ENCODE assay signal across 15 mouse cellular contexts in the genomic region with DNA sequence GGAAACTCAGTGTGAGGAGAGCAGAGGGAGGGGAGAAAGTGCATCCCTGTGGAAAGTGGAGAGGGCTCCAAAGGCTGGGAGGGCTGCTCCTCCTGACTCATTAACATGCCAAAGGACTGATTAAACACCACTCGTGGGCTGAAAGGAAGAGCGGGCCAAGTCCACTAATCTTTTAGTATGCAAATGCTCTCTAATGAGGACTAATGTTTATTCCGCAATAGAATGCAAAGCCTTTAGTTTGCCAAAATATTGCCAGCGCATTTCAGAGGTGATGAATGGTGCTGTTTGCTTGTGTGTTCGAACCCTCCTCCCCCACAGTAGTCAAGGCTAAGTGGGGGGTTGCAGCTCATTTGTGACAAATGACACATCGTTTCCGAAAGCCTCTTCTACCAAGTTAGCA.
A peak's percentile ranks its signal among the peaks of the same experiment; 100 is the strongest.
DNase-seq lines count a peak whose midpoint lies in the region; ATAC-seq and TF ChIP-seq lines count a peak whose summit lies in the region.
"Had no signal": no experiment of that assay in that cellular context is flagged by ENCODE, and none has a peak within 500 bp of the region (broad histone marks: within the 10 kb centered on the region; RNA-seq: fewer than 3 reads in every experiment).

No protein-coding gene starts in this region.

- intact Hi-C loops in left cerebral cortex, postnatal 10 days (cut with DNase I), result no loop called here

- no peaks in the 10 kb centered on the region for H3K79me2 ChIP-seq in CH12.LX (replicated peaks; ENCODE audit: control insufficient read depth, extremely low read depth, insufficient read depth, poor library complexity, severe bottlenecking)

- no peaks in the 10 kb centered on the region for H3K9me3 ChIP-seq in forebrain, embryonic 11.5 days (ENCODE audit: control insufficient read depth, low read length)
- no peaks in the 10 kb centered on the region for H3K9me3 ChIP-seq in forebrain, embryonic 10.5 days
- no peaks in the 10 kb centered on the region for H3K9me3 ChIP-seq in CH12.LX (replicated peaks; ENCODE audit: low read length)
- no peaks in the 10 kb centered on the region for H3K9me3 ChIP-seq in forebrain, embryonic 12.5 days
- H3K9me3 ChIP-seq in midbrain, embryonic 13.5 days, result no peaks in the 10 kb centered on the region
- no peaks in the 10 kb centered on the region for H3K9me3 ChIP-seq in liver, embryonic 11.5 days (ENCODE audit: control insufficient read depth, low read length)
- H3K9me3 ChIP-seq: embryonic facial prominence, embryonic 12.5 days; heart, embryonic 12.5 days; lung, embryonic 15.5 days had no signal

- DNase-seq in forebrain, embryonic 11.5 days (ENCODE audit: low spot score), result peak; percentile 73
- DNase-seq in forebrain, embryonic 10.5 days (ENCODE audit: extremely low spot score, low spot score), result no peak
- DNase-seq in CH12.LX (ENCODE audit: extremely low read depth), result peak; percentile 27
- no peak for DNase-seq in B cell, adult 2 months
- no peak for DNase-seq in left cerebral cortex, postnatal 10 days (ENCODE audit: extremely low spot score in 1 of 2, low spot score in 2 of 2)
- no peak for DNase-seq in liver, embryonic 11.5 days (ENCODE audit: low spot score)
- DNase-seq: adrenal gland, postnatal 10 days; cerebellum, adult 9-10 months had no signal

- no peak for TF ChIP-seq POLR2A in CH12.LX (IDR thresholded peaks at IDR 0.05; ENCODE audit: low read depth, low read length)

- ATAC-seq in forebrain, embryonic 11.5 days (replicated peaks; ENCODE audit: low FRiP score), result peak; percentile 91
- peak; percentile 91 for ATAC-seq in forebrain, embryonic 12.5 days (ENCODE audit: low FRiP score)
- peak; percentile 84 for ATAC-seq in midbrain, embryonic 13.5 days
- ATAC-seq in liver, embryonic 11.5 days (replicated peaks; ENCODE audit: low FRiP score), result no peak
- ATAC-seq: inflammation-experienced regulatory T-cells, adult 6 months had no signal

- H3K4me3 ChIP-seq in forebrain, embryonic 11.5 days (ENCODE audit: low read depth, low read length), result no peak overlapping the region
- no peak overlapping the region for H3K4me3 ChIP-seq in forebrain, embryonic 10.5 days
- no peak overlapping the region for H3K4me3 ChIP-seq in CH12.LX (replicated peaks in 1 of 3; ENCODE audit: low read depth in 2 of 3, low read length in 2 of 3, poor library complexity in 1 of 3)
- H3K4me3 ChIP-seq in forebrain, embryonic 12.5 days (replicated peaks), result no peak overlapping the region
- H3K4me3 ChIP-seq in midbrain, embryonic 13.5 days (replicated peaks), result no peak overlapping the region
- no peak overlapping the region for H3K4me3 ChIP-seq in liver, embryonic 11.5 days (ENCODE audit: low read depth, low read length)
- H3K4me3 ChIP-seq: embryonic facial prominence, embryonic 12.5 days; heart, embryonic 12.5 days; limb, embryonic 12.5 days; lung, embryonic 15.5 days had no signal

- no peak for TF ChIP-seq RAD21 in CH12.LX (IDR thresholded peaks at IDR 0.05; ENCODE audit: low read depth, low read length)

- in situ Hi-C loops in CH12.LX (cut with MboI; ENCODE audit: low pct_ligation_motif_present, low pct_unique_long_range_greater_than_20kb, low sequenced_read_pairs), result loop anchor here (25.0 kb wide), 1 partner anchor 143 kb away; no protein-coding TSS in a partner anchor

- dilution Hi-C loops in CH12.LX (cut with MboI; ENCODE audit: extremely low pct_ligation_motif_present, extremely low pct_unique_long_range_greater_than_20kb, low sequenced_read_pairs), result no loop called here

- no peak overlapping the region for H3K27ac ChIP-seq in forebrain, embryonic 11.5 days (ENCODE audit: low read depth, low read length)
- H3K27ac ChIP-seq in forebrain, embryonic 10.5 days, result no peak overlapping the region
- H3K27ac ChIP-seq in CH12.LX (ENCODE audit: insufficient read depth, low read depth), result no peak overlapping the region
- H3K27ac ChIP-seq in forebrain, embryonic 12.5 days, result no peak overlapping the region
- H3K27ac ChIP-seq in midbrain, embryonic 13.5 days, result no peak overlapping the region
- no peak overlapping the region for H3K27ac ChIP-seq in liver, embryonic 11.5 days (ENCODE audit: low read depth, low read length)
- H3K27ac ChIP-seq: embryonic facial prominence, embryonic 12.5 days; limb, embryonic 12.5 days; lung, embryonic 15.5 days had no signal

- H3K9ac ChIP-seq in forebrain, embryonic 11.5 days (ENCODE audit: low read length), result no peak overlapping the region
- no peak overlapping the region for H3K9ac ChIP-seq in CH12.LX (ENCODE audit: insufficient read depth, low read depth)
- H3K9ac ChIP-seq in forebrain, embryonic 12.5 days, result no peak overlapping the region
- H3K9ac ChIP-seq in midbrain, embryonic 13.5 days (replicated peaks), result no peak overlapping the region
- no peak overlapping the region for H3K9ac ChIP-seq in liver, embryonic 11.5 days (ENCODE audit: low read depth, low read length)
- H3K9ac ChIP-seq: embryonic facial prominence, embryonic 12.5 days; heart, embryonic 12.5 days; limb, embryonic 12.5 days; lung, embryonic 15.5 days had no signal

- no peak overlapping the region for H3K4me2 ChIP-seq in forebrain, embryonic 11.5 days (ENCODE audit: low read depth, low read length, severe bottlenecking)
- no peak overlapping the region for H3K4me2 ChIP-seq in CH12.LX (ENCODE audit: insufficient read depth, low read depth, poor library complexity, severe bottlenecking)
- no peak overlapping the region for H3K4me2 ChIP-seq in forebrain, embryonic 12.5 days
- H3K4me2 ChIP-seq in midbrain, embryonic 13.5 days (replicated peaks), result no peak overlapping the region
- no peak overlapping the region for H3K4me2 ChIP-seq in liver, embryonic 11.5 days
- H3K4me2 ChIP-seq: embryonic facial prominence, embryonic 12.5 days; heart, embryonic 12.5 days; limb, embryonic 12.5 days; lung, embryonic 15.5 days had no signal

- WGBS in forebrain, embryonic 11.5 days, result 11% methylated on average over 7 of the region's 7 CpGs
- 14% methylated on average over 7 of the region's 7 CpGs for WGBS in forebrain, embryonic 10.5 days
- WGBS in forebrain, embryonic 12.5 days, result 7% methylated on average over 7 of the region's 7 CpGs
- 18% methylated on average over 7 of the region's 7 CpGs for WGBS in midbrain, embryonic 13.5 days
- 38% methylated on average over 7 of the region's 7 CpGs for WGBS in liver, embryonic 11.5 days

- TF ChIP-seq EP300 in CH12.LX (IDR thresholded peaks at IDR 0.05; ENCODE audit: low read length), result no peak

- no peaks in the 10 kb centered on the region for H3K4me1 ChIP-seq in forebrain, embryonic 11.5 days (replicated peaks; ENCODE audit: control insufficient read depth, insufficient read depth, low read length)
- peaks cover 7% of the 10 kb centered on the region for H3K4me1 ChIP-seq in forebrain, embryonic 10.5 days
- H3K4me1 ChIP-seq in CH12.LX (ENCODE audit: control insufficient read depth in 1 of 2, insufficient read depth in 2 of 2), result peaks cover 0 to 19% of the 10 kb centered on the region in 2 experiments; a peak in 2 of 4 replicates
- H3K4me1 ChIP-seq in forebrain, embryonic 12.5 days, result peaks cover 4% of the 10 kb centered on the region; the same call in 1 of the 2 replicates
- peaks cover 6% of the 10 kb centered on the region; the same call in 1 of the 2 replicates for H3K4me1 ChIP-seq in midbrain, embryonic 13.5 days (replicated peaks)
- H3K4me1 ChIP-seq in liver, embryonic 11.5 days (replicated peaks; ENCODE audit: control insufficient read depth, insufficient read depth, low read length), result no peaks in the 10 kb centered on the region
- H3K4me1 ChIP-seq: embryonic facial prominence, embryonic 12.5 days; limb, embryonic 12.5 days had no signal

- no peak for TF ChIP-seq CTCF in CH12.LX (conservative IDR thresholded peaks at IDR 0.05 in 1 of 2, IDR thresholded peaks at IDR 0.05 in 1 of 2; ENCODE audit: low read depth in 2 of 2, low read length in 2 of 2)

- H3K36me3 ChIP-seq in forebrain, embryonic 11.5 days (ENCODE audit: control insufficient read depth, insufficient read depth, low read length), result no peaks in the 10 kb centered on the region
- no peaks in the 10 kb centered on the region for H3K36me3 ChIP-seq in forebrain, embryonic 10.5 days (replicated peaks)
- no peaks in the 10 kb centered on the region for H3K36me3 ChIP-seq in CH12.LX (replicated peaks in 1 of 2; ENCODE audit: control insufficient read depth in 1 of 2, insufficient read depth in 1 of 2, low read length in 1 of 2)
- H3K36me3 ChIP-seq in forebrain, embryonic 12.5 days (replicated peaks), result no peaks in the 10 kb centered on the region
- H3K36me3 ChIP-seq in midbrain, embryonic 13.5 days, result no peaks in the 10 kb centered on the region
- H3K36me3 ChIP-seq in liver, embryonic 11.5 days (ENCODE audit: control insufficient read depth, insufficient read depth, low read length), result no peaks in the 10 kb centered on the region
- H3K36me3 ChIP-seq: embryonic facial prominence, embryonic 12.5 days; heart, embryonic 12.5 days; limb, embryonic 12.5 days; lung, embryonic 15.5 days had no signal

- peaks cover 58% of the 10 kb centered on the region for H3K27me3 ChIP-seq in forebrain, embryonic 11.5 days (ENCODE audit: control insufficient read depth, insufficient read depth, low read length)
- peaks cover 96% of the 10 kb centered on the region for H3K27me3 ChIP-seq in forebrain, embryonic 10.5 days (ENCODE audit: poor library complexity, severe bottlenecking)
- no peaks in the 10 kb centered on the region for H3K27me3 ChIP-seq in CH12.LX (replicated peaks)
- H3K27me3 ChIP-seq in forebrain, embryonic 12.5 days, result peaks cover 76% of the 10 kb centered on the region
- 0 out of 2 replicates have a peak, but pooled peaks cover 3% of the 10 kb centered on the region for H3K27me3 ChIP-seq in midbrain, embryonic 13.5 days
- H3K27me3 ChIP-seq in liver, embryonic 11.5 days (replicated peaks; ENCODE audit: control insufficient read depth, insufficient read depth, low read length), result no peaks in the 10 kb centered on the region
- H3K27me3 ChIP-seq: heart, embryonic 12.5 days; lung, embryonic 15.5 days had no signal

TF ChIP-seq in CH12.LX, 34 proteins besides CTCF, POLR2A, EP300 and RAD21 (continues in another document):
- no peak for TF ChIP-seq PAX5 (IDR thresholded peaks at IDR 0.05; ENCODE audit: low read length)
- no peak for TF ChIP-seq USF2 (conservative IDR thresholded peaks at IDR 0.05; ENCODE audit: low read depth, low read length)
- TF ChIP-seq CHD2 (IDR thresholded peaks at IDR 0.05; ENCODE audit: low read length), result no peak
- TF ChIP-seq SIN3A (IDR thresholded peaks at IDR 0.05; ENCODE audit: low read length), result no peak
- no peak for TF ChIP-seq SMC3 (IDR thresholded peaks at IDR 0.05; ENCODE audit: low read depth, low read length)
- no peak for TF ChIP-seq BHLHE40 (IDR thresholded peaks at IDR 0.05; ENCODE audit: low read depth, low read length)
- no peak for TF ChIP-seq MAZ (IDR thresholded peaks at IDR 0.05; ENCODE audit: low read depth, low read length)
- no peak for TF ChIP-seq IRF4 (IDR thresholded peaks at IDR 0.05; ENCODE audit: low read depth, low read length)
- no peak for TF ChIP-seq UBTF (IDR thresholded peaks at IDR 0.05; ENCODE audit: low read depth, low read length)
- TF ChIP-seq POLR2AphosphoS2 (IDR thresholded peaks at IDR 0.05; ENCODE audit: low read depth, low read length), result no peak
- no peak for TF ChIP-seq E2F4 (IDR thresholded peaks at IDR 0.05; ENCODE audit: insufficient replicate concordance, low read depth, low read length)
- TF ChIP-seq NRF1 (IDR thresholded peaks at IDR 0.05; ENCODE audit: low read depth, low read length), result no peak
- TF ChIP-seq RCOR1 (conservative IDR thresholded peaks at IDR 0.05; ENCODE audit: low read depth, low read length), result no peak

Comparison
In these comparisons a context has a peak if more than half of its experiments do, and no peak if none do; other contexts are left out.
1. DNase-seq: peak in forebrain, embryonic 11.5 days (single experiment) and CH12.LX (single experiment); none in forebrain, embryonic 10.5 days (single experiment), B cell, adult 2 months (0 of 2), left cerebral cortex, postnatal 10 days (0 of 2) and liver, embryonic 11.5 days (single experiment).